Mouse (Mus musculus) heart, embryonic 12.5 days (tissue): ENCODE measurements around the gene Gm26992. TPM values are rescaled to one million over a fixed set of nuclear protein-coding genes. Genes with fewer than 3 reads are reported as not detected.

Source experiments
- ATAC-seq: fragments of 200-750 bp; cut with Nextera tagmentation; 2 replicates; pipeline ENCODE4 v1.8.0; 2017; ENCODE audit warnings: moderate TSS enrichment, moderate library complexity; ENCODE audit not compliant: insufficient number of reproducible peaks, low FRiP score
- H3K27ac ChIP-seq: fragments of 300-500 bp; sonication (generic); 2 replicates; pipeline ENCODE4 v1.5.1; 2016; ENCODE audit warnings: mild to moderate bottlenecking, moderate library complexity; ENCODE audit not compliant: poor library complexity, severe bottlenecking
- H3K27me3 ChIP-seq: fragments of 300-500 bp; sonication (generic); replicated peaks from 2 replicates; pipeline ENCODE4 v1.6.1; 2016; ENCODE audit warnings: mild to moderate bottlenecking, moderate library complexity
- H3K36me3 ChIP-seq: fragments of 300-500 bp; sonication (generic); 2 replicates; pipeline ENCODE4 v1.6.1; 2016; ENCODE audit warnings: mild to moderate bottlenecking, moderate library complexity
- H3K4me1 ChIP-seq: fragments of 300-500 bp; sonication (generic); replicated peaks from 2 replicates; pipeline ENCODE4 v1.6.1; 2016; ENCODE audit warnings: mild to moderate bottlenecking
- H3K4me2 ChIP-seq: fragments of 300-500 bp; sonication (generic); 2 replicates; pipeline ENCODE4 v1.6.1; 2016; ENCODE audit warnings: mild to moderate bottlenecking, moderate library complexity
- H3K4me3 ChIP-seq: fragments of 300-500 bp; sonication (generic); 2 replicates; pipeline ENCODE4 v1.5.1; 2016; ENCODE audit warnings: mild to moderate bottlenecking
- H3K9ac ChIP-seq: fragments of 300-500 bp; sonication (generic); 2 replicates; pipeline ENCODE4 v1.6.1; 2016; ENCODE audit warnings: mild to moderate bottlenecking, moderate library complexity
- H3K9me3 ChIP-seq: fragments of 300-500 bp; sonication (generic); replicated peaks from 2 replicates; pipeline ENCODE4 v1.6.1; 2016; ENCODE audit warnings: mild to moderate bottlenecking, moderate library complexity
- WGBS: fragments of 180-500 bp; shearing (Covaris S2); methylation state at CpG from one replicate; pipeline ENCODE4 v1.1.7; 2016; 5-methylcytosine and 5-hydroxymethylcytosine counted together
- polyA plus RNA-seq: library from polyadenylated mRNA; unstranded; fragments of >200 nt; fragmentation: Nextera tagmentation; extraction: Ambion mirVana; gene quantifications from 2 replicates; pipeline ENCODE4 v1.2.1, GENCODE M21; 2016

Gm26992 gene
- polyA plus RNA-seq, 1 experiment from 2014 or later: not detected

- Histone ChIP-seq H3K4me3 (no peak overlapping the region), H3K4me2 (no peak overlapping the region), H3K27me3 (no peaks in the 10 kb centered on the region), H3K9me3 (no peaks in the 10 kb centered on the region), H3K27ac (no peak overlapping the region), H3K36me3 (no peaks in the 10 kb centered on the region), H3K4me1 (no peaks in the 10 kb centered on the region), H3K9ac (no peak overlapping the region)
- ATAC-seq: no peak
- 38% methylated on average over 2 of the region's 2 CpGs for WGBS
These were observed 62.2 kb downstream of the Gm26992 start for GRCm38 (mm10) chrX:103484050-103484449.

- no peak overlapping the region for H3K4me2 ChIP-seq
- no peaks in the 10 kb centered on the region for H3K36me3 ChIP-seq
- no peaks in the 10 kb centered on the region for H3K9me3 ChIP-seq
- H3K27me3 ChIP-seq: no peaks in the 10 kb centered on the region
- H3K4me1 ChIP-seq: peaks cover 7% of the 10 kb centered on the region; the same call in 1 of the 2 replicates
- no peak overlapping the region for H3K27ac ChIP-seq
- WGBS: 62% methylated on average over 2 of the region's 2 CpGs
- H3K4me3 ChIP-seq: no peak overlapping the region
- H3K9ac ChIP-seq: no peak overlapping the region
- no peak for ATAC-seq
These were observed 69.0 kb downstream of the Gm26992 start for GRCm38 (mm10) chrX:103490853-103491252.

GRCm38 (mm10) chrX:103492398-103493256 lies 70.8 kb downstream of the Gm26992 start:
- H3K36me3 ChIP-seq: peaks cover 11% of the 10 kb centered on the region
- 44% methylated on average over 10 of the region's 10 CpGs for WGBS
- ATAC-seq: peak; percentile 30
- no peaks in the 10 kb centered on the region for H3K9me3 ChIP-seq
- H3K4me2 ChIP-seq: peak overlapping the region; percentile 66
- H3K9ac ChIP-seq: peak overlapping the region; percentile 84
- peaks cover 7% of the 10 kb centered on the region; the same call in 1 of the 2 replicates for H3K4me1 ChIP-seq
- peak overlapping the region; percentile 94 for H3K27ac ChIP-seq
- H3K27me3 ChIP-seq: no peaks in the 10 kb centered on the region
- H3K4me3 ChIP-seq: peak overlapping the region; percentile 68

- under 1% methylated on average over 54 of the region's 55 CpGs for WGBS
- Histone ChIP-seq H3K27me3 (no peaks in the 10 kb centered on the region), H3K9me3 (no peaks in the 10 kb centered on the region), H3K4me2 (peak overlapping the region; percentile 66), H3K4me1 (peaks cover 7% of the 10 kb centered on the region; the same call in 1 of the 2 replicates), H3K36me3 (peaks cover 20% of the 10 kb centered on the region), H3K9ac (peak overlapping the region; percentile 84), H3K4me3 (peak overlapping the region; percentile 68), H3K27ac (peak overlapping the region; percentile 94)
- ATAC-seq: peak; percentile 97
These were observed 71.8 kb downstream of the Gm26992 start for GRCm38 (mm10) chrX:103493351-103494173.

GRCm38 (mm10) chrX:103499374-103499773 lies 77.6 kb downstream of the Gm26992 start:
- Histone ChIP-seq H3K4me3 (no peak overlapping the region), H3K27ac (no peak overlapping the region), H3K4me2 (no peak overlapping the region), H3K9ac (no peak overlapping the region), H3K9me3 (no peaks in the 10 kb centered on the region), H3K27me3 (no peaks in the 10 kb centered on the region), H3K36me3 (peaks cover 40% of the 10 kb centered on the region), H3K4me1 (peaks cover 4% of the 10 kb centered on the region; the same call in 1 of the 2 replicates)
- no peak for ATAC-seq
- 60% methylated on average over 3 of the region's 3 CpGs for WGBS

GRCm38 (mm10) chrX:103500137-103500536 lies 78.3 kb downstream of the Gm26992 start:
- no peak overlapping the region for H3K27ac ChIP-seq
- H3K4me2 ChIP-seq: no peak overlapping the region
- H3K4me3 ChIP-seq: no peak overlapping the region
- H3K27me3 ChIP-seq: no peaks in the 10 kb centered on the region
- ATAC-seq: no peak
- WGBS: 95% methylated on average over 2 of the region's 2 CpGs
- no peak overlapping the region for H3K9ac ChIP-seq
- H3K4me1 ChIP-seq: peaks cover 3% of the 10 kb centered on the region
- H3K36me3 ChIP-seq: peaks cover 41% of the 10 kb centered on the region
- no peaks in the 10 kb centered on the region for H3K9me3 ChIP-seq

GRCm38 (mm10) chrX:103508218-103508617 lies 86.4 kb downstream of the Gm26992 start:
- Histone ChIP-seq H3K9me3 (no peaks in the 10 kb centered on the region), H3K4me1 (peaks cover 3% of the 10 kb centered on the region), H3K27me3 (no peaks in the 10 kb centered on the region), H3K27ac (no peak overlapping the region), H3K36me3 (peaks cover 26% of the 10 kb centered on the region), H3K9ac (no peak overlapping the region), H3K4me3 (no peak overlapping the region), H3K4me2 (no peak overlapping the region)
- ATAC-seq: no peak
- 82% methylated on average over 4 of the region's 4 CpGs for WGBS

GRCm38 (mm10) chrX:103509168-103510019 lies 87.6 kb downstream of the Gm26992 start:
- peaks cover 20% of the 10 kb centered on the region for H3K36me3 ChIP-seq
- no peak overlapping the region for H3K9ac ChIP-seq
- H3K9me3 ChIP-seq: no peaks in the 10 kb centered on the region
- peaks cover 3% of the 10 kb centered on the region for H3K4me1 ChIP-seq
- ATAC-seq: no peak
- H3K4me2 ChIP-seq: no peak overlapping the region
- no peaks in the 10 kb centered on the region for H3K27me3 ChIP-seq
- 69% methylated on average over 8 of the region's 8 CpGs for WGBS
- H3K4me3 ChIP-seq: no peak overlapping the region
- H3K27ac ChIP-seq: no peak overlapping the region

GRCm38 (mm10) chrX:103514782-103515181 lies 93.0 kb downstream of the Gm26992 start:
- H3K4me2 ChIP-seq: no peak overlapping the region
- ATAC-seq: no peak
- H3K4me1 ChIP-seq: 0 out of 2 replicates have a peak, but pooled peaks cover 2% of the 10 kb centered on the region
- no peak overlapping the region for H3K9ac ChIP-seq
- no peak overlapping the region for H3K27ac ChIP-seq
- WGBS: 54% methylated on average over 4 of the region's 4 CpGs
- no peaks in the 10 kb centered on the region for H3K9me3 ChIP-seq
- no peaks in the 10 kb centered on the region for H3K27me3 ChIP-seq
- H3K36me3 ChIP-seq: no peaks in the 10 kb centered on the region
- H3K4me3 ChIP-seq: no peak overlapping the region

- WGBS: 57% methylated on average over 1 of the region's 1 CpGs
- H3K27ac ChIP-seq: no peak overlapping the region
These were observed 93.5 kb downstream of the Gm26992 start for GRCm38 (mm10) chrX:103515346-103515745.

More at GRCm38 (mm10) chrX:103515346-103515745, 93.5 kb downstream of the Gm26992 start:
- Histone ChIP-seq H3K36me3 (no peaks in the 10 kb centered on the region), H3K9ac (no peak overlapping the region), H3K9me3 (no peaks in the 10 kb centered on the region), H3K4me2 (no peak overlapping the region), H3K4me1 (0 out of 2 replicates have a peak, but pooled peaks cover 2% of the 10 kb centered on the region), H3K27me3 (no peaks in the 10 kb centered on the region), H3K4me3 (no peak overlapping the region)
- no peak for ATAC-seq
